Mouse (Mus musculus): ENCODE measurements at regions not wholly inside any gene's neighbourhood (a gene's known extent, or its start where the extent isn't known, plus 50 kb on each side); places are given as distances from the start of the nearest gene placed in this dataset.

DNA sequence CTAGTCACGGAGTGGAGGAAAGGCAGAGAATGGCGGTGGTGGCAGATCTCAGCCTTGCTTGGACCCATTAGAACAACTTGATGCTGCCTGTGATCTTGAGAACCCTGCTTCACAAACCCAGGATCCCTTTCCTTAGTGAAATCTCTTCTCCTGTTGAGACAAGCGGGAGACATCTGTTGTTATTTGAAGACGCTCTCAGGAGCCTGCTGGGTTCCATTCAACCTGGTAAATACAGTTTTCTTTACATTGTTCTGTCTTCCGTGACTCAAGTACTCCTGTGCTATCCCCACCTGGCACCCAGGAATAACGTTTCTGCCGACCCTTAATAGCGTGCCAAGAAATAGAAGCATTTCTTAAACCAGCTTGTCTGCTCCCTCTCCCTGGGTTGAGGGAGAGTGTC, 213.8 kb downstream of the Enc1 start:
- DNase-seq (ENCODE audit: low spot score in 2 of 2), result no peak

DNA sequence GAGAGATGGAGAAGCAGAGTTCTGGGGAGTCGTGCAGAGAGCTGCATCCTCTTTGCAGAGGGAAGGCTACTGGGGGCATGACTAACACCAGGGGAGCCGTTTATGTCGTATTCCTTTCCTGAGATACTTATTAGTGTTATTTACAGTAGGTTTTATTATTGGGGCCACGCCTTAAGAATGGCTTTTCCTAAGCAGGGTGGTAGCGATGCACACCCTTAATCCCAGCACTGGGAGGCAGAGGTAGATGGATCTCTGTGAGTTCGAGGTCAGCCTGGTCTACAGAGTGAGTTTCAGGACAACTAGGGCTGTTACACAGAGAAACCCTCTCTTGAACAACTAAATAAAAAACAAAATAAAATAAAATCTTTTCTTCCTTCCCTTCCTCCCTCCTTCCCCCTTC, 212.6 kb downstream of the Enc1 start:
- DNase-seq (ENCODE audit: low spot score in 2 of 2), result no peak

DNA sequence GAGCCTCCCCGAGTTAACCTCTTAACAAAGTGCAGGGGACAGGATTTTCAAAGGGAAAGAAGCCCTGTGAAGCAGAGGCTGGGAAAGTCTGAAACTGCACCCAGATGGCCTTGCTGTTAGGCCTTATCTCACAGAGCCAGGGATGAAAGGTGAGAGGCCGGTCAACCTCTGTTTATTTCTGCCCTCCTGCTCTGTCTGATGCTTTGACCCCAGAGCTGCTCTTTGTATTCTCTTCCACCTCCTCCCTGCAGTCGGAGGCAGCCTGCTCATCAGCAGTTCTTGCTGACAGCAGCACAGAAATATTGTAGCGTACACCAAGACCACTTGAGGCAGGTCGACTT, 212.2 kb downstream of the Enc1 start:
- DNase-seq (ENCODE audit: low spot score in 2 of 2), result no peak

DNA sequence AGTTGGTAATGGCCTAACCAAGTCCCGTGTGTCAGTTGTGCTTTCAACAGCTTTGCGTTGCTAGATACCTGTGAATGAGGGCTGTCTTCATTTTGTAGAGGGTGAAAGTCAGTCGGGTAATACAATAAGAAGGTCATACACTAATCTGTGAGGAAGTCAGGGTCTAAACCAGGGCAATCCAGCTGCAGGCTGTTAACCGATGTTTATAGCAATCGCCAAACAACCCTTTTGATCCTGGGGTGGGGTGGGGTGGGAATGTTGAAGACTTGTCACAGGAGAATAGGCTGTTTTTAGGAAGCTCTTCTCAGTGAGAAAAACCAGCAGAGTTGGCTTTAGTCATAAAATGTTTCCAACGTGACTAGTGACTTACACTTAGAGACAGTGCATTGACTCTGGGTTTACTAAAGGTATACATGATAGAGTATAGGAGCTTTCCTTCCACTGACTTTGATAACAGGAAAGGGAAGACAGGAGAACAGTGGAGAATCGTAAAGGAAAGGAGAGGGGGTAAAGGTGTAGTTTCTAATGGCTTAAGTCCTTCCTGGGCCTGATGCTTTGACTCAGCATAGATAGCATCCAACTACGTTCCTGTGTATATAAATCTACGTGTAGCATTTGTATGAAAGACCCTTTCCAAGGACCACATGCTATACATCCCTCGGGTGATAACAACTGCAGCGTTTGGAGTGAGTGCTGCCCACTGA, 211.6 kb downstream of the Enc1 start:
- no peak for DNase-seq (ENCODE audit: low spot score in 2 of 2)

DNA sequence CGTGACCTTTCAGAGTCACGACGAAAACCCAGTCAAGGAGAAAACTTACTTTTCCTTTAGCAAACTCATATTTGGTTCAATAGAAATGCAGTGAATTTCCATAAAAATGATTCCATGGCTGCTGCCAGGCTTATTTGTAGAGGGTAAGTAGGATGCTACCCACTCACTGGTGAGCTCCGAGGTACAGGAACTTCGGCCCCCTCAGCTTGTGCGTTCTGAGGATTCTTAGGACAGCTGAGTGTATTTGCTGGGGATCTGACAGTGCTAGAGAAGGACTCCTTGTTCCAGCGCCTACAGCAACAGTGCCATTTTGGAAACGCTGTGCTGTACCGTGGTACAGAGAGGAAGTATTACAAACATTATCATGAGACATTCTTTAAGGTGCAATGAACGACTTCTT, 210.4 kb downstream of the Enc1 start:
- no peak for DNase-seq (ENCODE audit: low spot score in 2 of 2)

DNA sequence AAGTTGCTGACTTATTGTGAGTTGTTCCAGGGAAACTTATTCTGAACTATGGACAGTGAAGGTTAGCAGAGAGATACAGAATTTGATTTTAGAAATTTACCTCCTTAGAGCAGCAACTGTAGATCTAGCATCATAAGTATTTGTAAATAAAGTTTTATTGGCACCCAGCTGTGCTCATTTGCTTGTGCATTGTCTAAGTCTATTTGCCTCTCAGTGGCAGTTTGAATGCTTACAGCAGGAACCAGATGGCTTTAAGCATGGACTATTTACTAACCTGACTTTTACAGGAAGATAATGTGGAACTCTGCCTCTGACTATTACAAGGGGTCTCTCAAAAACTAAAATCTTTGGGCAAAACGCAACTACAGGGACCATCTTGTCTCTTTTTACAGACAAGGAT, 207.2 kb downstream of the Enc1 start:
- DNase-seq (ENCODE audit: low spot score in 2 of 2), result no peak

DNA sequence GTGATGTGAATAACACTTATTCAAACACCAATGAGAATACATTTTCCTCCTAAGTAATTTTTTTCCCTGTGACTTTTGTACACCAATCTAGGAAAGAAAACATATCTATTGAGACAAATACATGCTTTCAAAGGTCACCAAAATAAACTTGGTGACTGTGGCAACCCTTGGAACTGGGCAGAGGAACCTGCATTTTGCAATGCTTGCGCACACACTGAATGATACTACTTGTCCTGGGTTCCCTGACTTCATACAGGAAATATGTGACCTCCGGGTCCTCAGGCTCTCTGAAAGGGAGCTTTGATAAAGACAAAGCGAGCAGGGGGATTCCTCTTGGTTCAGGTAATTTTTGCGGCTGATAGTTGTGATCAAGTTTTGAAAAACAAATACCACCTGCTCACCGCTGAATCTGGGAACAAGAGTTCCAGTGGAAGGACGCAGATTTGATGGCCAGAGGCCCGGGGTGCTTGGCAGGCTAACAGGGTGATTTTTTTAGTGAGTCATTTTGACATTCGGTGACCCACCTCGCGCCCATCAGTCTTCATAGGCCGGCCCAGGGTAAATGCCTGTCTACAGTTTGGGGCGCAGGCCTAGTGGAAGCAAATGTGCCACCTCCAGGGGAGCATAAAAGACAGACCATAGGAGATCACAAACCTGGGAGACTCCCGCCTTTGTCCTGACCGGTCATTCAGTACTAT, 203.0 kb downstream of the Enc1 start:
- DNase-seq (ENCODE audit: low spot score in 2 of 2), result no peak

DNA sequence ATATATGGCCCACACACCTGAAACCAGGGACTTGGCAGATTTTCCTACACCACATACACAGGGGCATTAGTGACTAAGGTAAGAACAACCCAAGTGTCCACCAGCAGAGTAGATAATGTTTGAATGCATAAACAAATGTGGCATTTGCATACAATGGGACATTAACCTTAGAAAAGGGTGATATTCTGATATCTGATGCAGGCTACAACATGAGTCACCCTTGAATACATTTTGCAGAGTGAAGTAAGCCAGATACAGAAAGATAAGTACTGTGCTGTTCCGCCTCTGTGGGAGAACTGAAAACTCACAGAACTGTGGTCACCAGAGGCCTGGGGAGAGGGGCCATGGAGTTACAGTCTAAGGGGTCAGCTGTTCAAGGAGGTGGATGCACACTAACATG, 201.9 kb downstream of the Enc1 start:
- DNase-seq (ENCODE audit: low spot score in 2 of 2), result no peak

DNA sequence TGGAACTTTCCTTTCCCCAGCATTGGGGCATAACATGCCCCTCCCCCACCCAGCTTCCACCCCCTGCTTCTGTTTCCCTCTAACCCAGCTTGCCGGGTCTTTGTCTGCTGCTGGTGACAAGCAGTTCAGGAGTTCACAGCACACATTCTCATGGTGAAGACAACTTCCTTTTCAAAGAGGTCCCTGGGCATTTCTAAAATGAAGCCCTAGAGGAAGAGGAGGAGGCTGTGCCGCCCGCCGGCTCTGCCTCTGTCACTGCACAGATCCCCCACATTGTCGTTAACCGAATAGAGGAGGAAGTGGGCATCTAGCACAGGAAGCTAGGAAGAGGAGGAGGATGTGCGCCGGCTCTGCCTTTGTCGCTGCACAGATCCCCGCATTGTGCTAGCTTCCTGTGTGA, 201.4 kb downstream of the Enc1 start:
- DNase-seq (ENCODE audit: low spot score in 2 of 2), result no peak

DNA sequence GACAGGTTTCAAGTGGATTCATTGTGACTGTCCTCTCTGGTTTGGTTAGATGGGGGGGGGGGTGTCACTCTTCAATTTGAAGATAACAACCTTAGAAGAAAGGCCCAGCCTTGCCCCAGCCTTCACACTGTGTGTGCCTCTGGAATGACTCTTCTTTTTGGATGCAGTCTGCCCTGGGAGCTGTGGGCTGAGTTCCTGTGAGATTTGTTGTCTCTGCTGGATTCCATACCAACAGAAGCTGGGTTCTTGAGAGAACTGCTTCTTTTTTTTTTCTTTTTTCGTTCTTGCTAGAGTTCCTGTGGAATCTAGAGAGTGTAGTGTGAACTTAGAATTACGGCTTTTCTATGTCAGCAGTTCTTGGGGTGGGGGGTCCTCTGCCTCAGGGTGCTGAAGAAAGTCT, 200.9 kb downstream of the Enc1 start:
- no peak for DNase-seq (ENCODE audit: low spot score in 2 of 2)

DNA sequence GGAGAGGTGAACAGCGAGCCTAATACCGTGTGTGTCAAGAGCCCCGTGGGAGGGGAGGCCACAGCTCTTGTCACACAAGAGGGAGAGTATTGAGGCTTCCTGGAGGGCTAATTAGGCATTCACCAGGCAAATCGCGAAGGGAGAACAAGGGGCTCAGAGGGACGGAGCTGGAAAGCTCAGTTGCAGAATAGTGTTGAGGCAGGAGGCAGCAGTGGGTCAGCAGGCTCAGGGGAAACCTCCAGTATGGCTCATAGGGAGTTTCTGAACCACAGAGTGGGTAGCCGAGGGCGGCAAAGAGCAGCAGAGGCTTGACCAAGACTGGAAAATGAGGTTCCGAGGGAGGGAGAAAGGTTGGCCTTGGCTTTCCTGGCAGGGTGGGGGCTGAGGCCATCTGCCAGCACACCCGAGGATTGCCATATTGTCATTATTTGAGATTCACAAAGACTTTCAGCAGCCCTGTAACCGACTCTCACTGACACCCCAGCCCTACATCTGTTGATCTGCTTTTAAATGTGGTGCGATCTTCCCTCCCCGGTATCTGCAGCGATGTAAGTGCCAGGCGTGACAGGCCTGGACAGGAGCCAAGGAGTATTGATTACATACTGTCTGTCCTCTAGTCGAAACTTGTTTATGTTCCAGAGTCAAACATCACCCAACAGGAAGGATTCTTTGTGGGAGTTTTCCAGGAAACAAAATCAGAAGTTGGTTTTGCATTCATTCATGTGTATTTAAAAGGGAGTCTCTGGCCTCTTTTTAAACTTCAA, 198.5 kb downstream of the Enc1 start:
- peak in 1 of 2 experiments; percentile 52 for DNase-seq (ENCODE audit: low spot score in 2 of 2)

DNA sequence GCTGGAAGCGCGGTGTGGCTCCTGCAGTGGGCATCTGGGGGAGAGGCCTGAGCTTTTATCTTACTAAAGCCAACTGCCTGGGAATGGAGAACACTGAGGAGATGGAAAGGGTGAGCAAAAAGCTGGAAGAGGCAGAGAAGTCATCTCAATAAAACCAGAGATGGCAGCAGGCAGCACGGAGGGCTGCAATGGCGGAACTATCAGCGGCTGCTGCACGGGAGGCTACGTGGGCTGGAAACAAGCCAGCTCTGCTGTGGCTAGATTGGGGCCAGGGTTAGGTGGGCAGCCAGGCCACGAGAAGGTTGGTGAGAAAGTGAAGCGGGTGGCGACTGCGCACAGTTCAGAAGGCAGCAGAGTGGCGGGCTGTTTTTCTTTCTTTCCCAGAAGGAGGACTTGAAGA, 197.8 kb downstream of the Enc1 start:
- DNase-seq (ENCODE audit: low spot score in 2 of 2), result peak in 1 of 2 experiments; percentile 39

DNA sequence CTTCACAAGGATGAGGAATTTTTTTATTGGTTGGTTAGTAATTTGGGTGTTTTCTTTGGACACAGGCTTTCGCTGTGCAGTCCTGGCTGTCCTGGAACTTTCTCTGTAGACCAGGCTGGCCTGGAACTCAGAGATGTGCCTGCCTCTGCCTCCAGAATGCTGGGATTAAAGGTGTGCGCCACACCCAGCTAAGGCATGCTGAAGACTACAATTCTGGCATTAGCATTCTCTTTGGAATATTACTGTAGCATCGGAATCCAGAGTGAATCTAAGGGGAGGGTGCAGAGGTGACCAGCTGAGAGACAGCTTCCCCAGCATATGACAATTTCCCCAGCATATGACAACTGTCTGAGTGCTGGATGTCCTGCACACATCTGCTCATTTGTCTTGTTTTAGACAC, 197.4 kb downstream of the Enc1 start:
- DNase-seq (ENCODE audit: low spot score in 2 of 2), result no peak

DNA sequence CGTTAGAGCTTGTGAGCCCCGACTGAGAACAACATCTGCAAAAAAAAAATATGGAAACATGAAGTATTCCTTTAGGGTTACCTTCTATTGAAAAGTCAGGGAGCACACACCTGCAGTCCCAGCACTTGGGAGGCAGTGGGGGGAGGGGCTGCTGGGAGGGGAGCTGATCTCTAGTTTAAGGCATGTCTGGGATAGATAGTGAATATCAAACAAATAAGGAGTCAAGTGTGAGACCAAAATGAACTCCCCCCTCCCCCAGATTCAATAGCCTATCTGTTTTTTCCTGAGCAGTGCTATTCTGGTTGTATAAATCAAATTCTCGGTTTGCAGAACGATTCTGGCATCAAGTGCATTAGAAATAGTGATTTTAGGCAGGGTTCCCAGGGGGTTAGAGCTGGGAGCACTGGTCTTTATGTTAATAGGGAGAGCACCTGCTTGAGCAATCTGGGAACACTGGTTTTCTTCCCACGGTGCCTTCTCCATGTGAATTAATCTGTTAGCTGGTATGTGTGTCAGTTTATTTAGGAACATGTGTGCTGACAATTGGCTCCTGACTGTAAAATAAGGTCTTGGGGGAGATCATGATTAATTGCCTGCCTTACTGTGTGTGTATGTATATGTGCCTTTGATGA, 195.9 kb downstream of the Enc1 start:
- no peak for DNase-seq (ENCODE audit: low spot score in 2 of 2)

DNA sequence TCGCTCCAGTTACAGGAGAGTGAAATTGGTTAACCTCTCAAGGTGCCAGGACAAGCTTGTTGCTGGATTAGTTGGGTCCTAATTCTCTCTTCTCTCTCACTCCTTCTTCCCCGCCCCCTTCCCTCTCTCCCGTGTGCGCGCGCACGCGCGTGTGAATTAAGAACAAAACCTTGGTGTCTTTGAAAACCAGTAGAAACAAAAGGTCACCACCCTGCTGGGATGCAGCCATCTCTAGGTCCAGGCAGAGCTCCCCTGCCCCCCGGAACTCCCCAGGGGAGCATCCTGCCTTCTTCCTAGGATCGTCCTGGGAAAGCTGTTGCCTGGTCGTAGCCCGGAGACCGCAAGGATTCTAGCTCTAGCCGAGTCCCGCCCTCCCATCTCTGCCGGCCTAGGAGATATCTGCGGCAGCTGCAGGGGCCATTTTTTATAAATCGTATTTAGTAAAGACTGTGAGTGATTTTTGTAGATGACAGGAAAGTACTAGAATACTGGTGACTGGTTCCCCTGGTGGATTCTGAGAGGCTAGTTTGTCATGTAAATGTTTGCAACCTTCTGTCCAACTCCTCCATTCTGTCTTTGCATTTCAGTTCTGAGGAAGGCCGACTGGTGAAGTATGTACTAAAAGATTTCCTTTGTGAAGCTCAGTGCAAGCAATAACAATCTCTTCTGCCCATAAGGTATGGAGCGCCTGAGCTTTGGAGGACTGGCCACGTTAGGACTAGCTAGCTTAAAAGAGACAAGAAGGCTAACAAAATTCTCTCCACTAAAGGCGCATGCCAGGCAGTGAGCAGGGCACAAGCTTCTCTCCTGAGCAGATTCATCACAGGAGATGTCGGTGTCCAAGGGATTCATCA, 195.2 kb downstream of the Enc1 start:
- peak; percentile 58 to 65 for DNase-seq (ENCODE audit: low spot score in 2 of 2)

DNA sequence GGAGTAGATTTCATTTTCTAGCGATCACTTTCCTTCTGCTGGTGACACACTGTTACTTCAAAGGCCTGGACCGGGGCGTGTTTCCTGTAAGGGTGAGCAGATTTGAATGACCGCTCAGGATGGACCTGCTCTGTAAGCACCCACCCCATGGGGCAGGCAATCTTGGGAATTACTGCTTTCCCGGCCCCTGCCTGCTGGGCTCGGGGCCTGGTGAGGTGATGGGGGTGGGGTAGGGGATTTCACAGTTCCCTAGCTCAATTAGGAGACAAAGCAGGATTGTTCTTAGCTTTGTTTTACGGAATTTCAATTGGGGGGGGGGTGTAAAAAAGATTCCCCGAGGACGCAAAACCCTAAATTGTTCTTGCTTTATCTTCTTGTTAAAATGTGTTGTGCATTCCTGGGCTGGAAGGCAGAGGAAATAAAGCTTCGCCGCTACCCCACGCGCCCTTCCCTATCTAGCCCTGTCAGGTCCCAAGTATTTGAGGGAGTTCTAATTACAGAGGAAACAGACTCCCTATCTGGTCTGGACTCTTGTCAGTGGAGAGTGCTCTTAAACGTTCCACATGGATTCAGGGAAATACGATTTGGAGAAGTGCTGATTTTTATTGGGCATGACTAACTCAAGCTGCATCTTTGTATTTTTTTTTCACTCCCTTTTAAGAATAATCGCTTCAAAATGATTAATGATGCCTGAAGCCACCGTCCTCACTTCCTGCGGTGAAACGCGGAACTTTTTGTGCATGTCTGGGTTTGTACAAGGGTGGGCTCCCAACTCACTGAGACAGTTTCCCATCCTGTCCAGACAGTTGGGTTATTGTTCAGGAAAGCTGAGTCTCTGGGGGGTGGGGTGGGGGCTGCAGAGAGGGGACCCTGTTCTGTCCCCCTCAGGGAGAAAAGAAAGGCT, 194.3 kb downstream of the Enc1 start:
- no peak for DNase-seq (ENCODE audit: low spot score in 2 of 2)

DNA sequence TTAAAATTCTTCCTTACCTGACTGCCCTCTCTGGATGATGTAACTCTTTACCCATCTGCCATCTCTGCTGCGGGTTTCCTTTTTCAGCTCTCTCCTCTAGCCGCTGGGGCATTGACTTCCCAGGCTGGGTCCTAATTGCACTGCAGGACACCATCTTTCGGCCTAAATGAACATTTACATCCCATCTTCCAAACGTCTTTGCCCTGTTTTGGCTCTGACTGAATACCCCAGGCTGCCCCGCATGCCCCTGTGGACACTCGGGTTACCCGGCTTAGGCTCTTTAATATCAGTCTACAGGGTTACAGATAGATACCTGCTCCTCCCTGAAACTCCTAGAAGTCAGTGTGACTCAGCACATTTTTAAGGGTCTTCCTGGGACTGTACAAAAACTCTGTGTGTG, 193.3 kb downstream of the Enc1 start:
- DNase-seq (ENCODE audit: low spot score in 2 of 2), result no peak

DNA sequence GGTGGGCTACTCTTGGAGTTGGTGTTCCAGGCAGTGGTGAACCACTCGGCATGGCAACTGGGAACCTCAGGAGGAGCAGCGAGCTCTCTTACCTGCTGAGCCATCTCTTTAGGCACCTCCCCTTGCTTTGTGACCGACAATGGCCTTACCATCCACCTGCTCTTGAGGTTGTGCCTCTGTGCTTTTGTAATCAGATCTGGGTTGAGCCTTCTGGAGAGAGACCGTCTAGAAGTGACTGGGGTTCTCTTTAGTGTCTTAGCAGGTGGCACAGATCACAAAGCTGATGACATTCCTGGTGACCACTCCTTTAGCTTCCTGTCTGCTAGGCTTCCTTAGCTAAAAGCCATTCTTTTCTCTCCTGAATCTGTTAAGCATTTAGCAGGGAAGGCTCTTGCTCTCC, 191.7 kb downstream of the Enc1 start:
- DNase-seq (ENCODE audit: low spot score in 2 of 2), result no peak

DNA sequence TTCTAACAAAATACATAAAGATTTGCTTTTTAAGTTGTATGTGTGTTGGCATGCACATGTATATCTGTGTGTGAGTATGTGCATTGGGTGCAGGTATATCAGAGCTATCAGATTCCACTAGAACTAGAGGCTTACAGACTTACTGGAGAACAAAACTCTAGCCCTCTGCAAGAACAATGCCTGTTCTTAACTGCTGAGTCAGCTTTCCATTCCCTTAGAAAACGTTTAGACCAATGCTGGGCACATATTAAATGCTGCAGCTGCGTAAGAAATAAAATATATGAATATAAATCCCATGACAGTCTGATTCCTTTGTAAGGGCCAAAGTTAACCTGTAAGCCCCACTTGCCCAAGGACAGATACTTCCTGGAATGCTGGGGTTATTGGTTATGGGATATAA, 190.0 kb downstream of the Enc1 start:
- no peak for DNase-seq (ENCODE audit: low spot score in 2 of 2)

DNA sequence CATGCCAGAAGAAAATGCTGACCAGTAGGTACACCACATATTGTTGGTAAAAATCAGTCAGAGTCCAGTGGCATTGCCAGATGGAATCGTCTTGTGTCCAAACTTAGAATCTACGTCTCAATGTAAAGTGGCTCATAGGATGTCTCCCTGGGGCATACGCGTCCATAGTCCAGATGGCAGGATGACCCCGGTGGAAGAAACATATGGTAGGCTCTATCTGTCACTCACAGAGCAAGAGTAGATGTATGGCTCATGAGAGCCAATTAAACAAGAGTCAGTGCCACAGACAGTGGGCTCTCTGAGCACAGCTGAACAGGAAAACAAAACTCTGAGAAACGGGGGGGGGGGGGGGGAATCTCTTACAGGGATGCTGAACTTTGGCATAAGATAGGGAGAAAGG, 187.3 kb downstream of the Enc1 start:
- no peak for DNase-seq (ENCODE audit: low spot score in 2 of 2)
